Mouse (Mus musculus): ENCODE results near the gene Dnali1.

- TF ChIP-seq CTCF (IDR thresholded peaks at IDR 0.05; ENCODE audit: low read depth) (peak; percentile 92), EP300 (optimal IDR thresholded peaks at IDR 0.05) (no peak)
Measured at GRCm38 (mm10) chr4:125059025-125059424, 6.5 kb downstream of the Dnali1 start.
